Mouse (Mus musculus): ENCODE results near the gene Lgmn.

The Lgmn gene
- long read RNA-seq, experiment 1, transcript Lgmn-201 (14 exons, 1,990 nt), result major isoform, 158 of 181 reads
- long read RNA-seq, experiment 1, partial matches to known transcripts, result 14 of 181 reads
- long read RNA-seq, experiment 1, other reads (novel, unspliced or antisense), result 5 of 181 reads
- long read RNA-seq, experiment 2, transcript Lgmn-201 (14 exons, 1,990 nt), result major isoform, 139 of 165 reads
- long read RNA-seq, experiment 2, transcript Lgmn-202 (13 exons, 1,835 nt), result minor isoform, 5 of 165 reads
- long read RNA-seq, experiment 2, partial matches to known transcripts, result 14 of 165 reads
- long read RNA-seq, experiment 2, other reads (novel, unspliced or antisense), result 7 of 165 reads

- intact Hi-C loops (cut with DNase I), result no loop called here
These were observed at the start of gene Lgmn for GRCm38 (mm10) chr12:102439632-102440023. Lgmn (minus strand) TSS chr12:102439813.

GRCm38 (mm10) chr12:102484946-102485345 lies 45.3 kb upstream of the Lgmn start:
- intact Hi-C loops (cut with DNase I), result no loop called here

- intact Hi-C loops (cut with DNase I), result no loop called here
These were observed 40.9 kb upstream of the Lgmn start for GRCm38 (mm10) chr12:102480481-102480880.

GRCm38 (mm10) chr12:102474411-102474810 lies 34.8 kb upstream of the Lgmn start:
- intact Hi-C loops (cut with DNase I), result no loop called here

- intact Hi-C loops (cut with DNase I), result loop anchor here (10.0 kb wide), 1 partner anchor 484 kb away; no protein-coding TSS in a partner anchor
These were observed 29.5 kb upstream of the Lgmn start, which contains the start of gene Golga5 for GRCm38 (mm10) chr12:102468894-102469764. Golga5 (plus strand) TSS chr12:102469135.

- intact Hi-C loops (cut with DNase I), result loop anchor here (10.0 kb wide), 1 partner anchor 483 kb away; no protein-coding TSS in a partner anchor
These were observed 28.5 kb upstream of the Lgmn start for GRCm38 (mm10) chr12:102468136-102468535.

GRCm38 (mm10) chr12:102464650-102465049 lies 25.0 kb upstream of the Lgmn start:
- intact Hi-C loops (cut with DNase I), result loop anchor here (10.0 kb wide), 1 partner anchor 480 kb away; no protein-coding TSS in a partner anchor

GRCm38 (mm10) chr12:102461177-102461576 lies 21.6 kb upstream of the Lgmn start:
- intact Hi-C loops (cut with DNase I), result loop anchor here (10.0 kb wide), 1 partner anchor 476 kb away; no protein-coding TSS in a partner anchor

GRCm38 (mm10) chr12:102460014-102460413 lies 20.4 kb upstream of the Lgmn start:
- intact Hi-C loops (cut with DNase I), result loop anchor here (10.0 kb wide), 1 partner anchor 475 kb away; no protein-coding TSS in a partner anchor

GRCm38 (mm10) chr12:102456467-102457193 lies 17.0 kb upstream of the Lgmn start:
- intact Hi-C loops (cut with DNase I), result no loop called here

GRCm38 (mm10) chr12:102453581-102453980 lies 14.0 kb upstream of the Lgmn start:
- intact Hi-C loops (cut with DNase I), result no loop called here

GRCm38 (mm10) chr12:102451126-102451851 lies 11.7 kb upstream of the Lgmn start:
- intact Hi-C loops (cut with DNase I), result no loop called here

- intact Hi-C loops (cut with DNase I), result no loop called here
These were observed 10.8 kb upstream of the Lgmn start for GRCm38 (mm10) chr12:102450437-102450836.

- intact Hi-C loops (cut with DNase I), result no loop called here
These were observed 5.8 kb upstream of the Lgmn start for GRCm38 (mm10) chr12:102445436-102445835.

GRCm38 (mm10) chr12:102443676-102444075 lies 4.1 kb upstream of the Lgmn start:
- intact Hi-C loops (cut with DNase I), result no loop called here

GRCm38 (mm10) chr12:102442639-102443038 lies 3.0 kb upstream of the Lgmn start:
- intact Hi-C loops (cut with DNase I), result no loop called here

GRCm38 (mm10) chr12:102441141-102441540 lies 1.5 kb upstream of the Lgmn start:
- intact Hi-C loops (cut with DNase I), result no loop called here

GRCm38 (mm10) chr12:102440551-102440950 lies 938 bp upstream of the Lgmn start:
- intact Hi-C loops (cut with DNase I), result no loop called here

- intact Hi-C loops (cut with DNase I), result no loop called here
These were observed 506 bp downstream of the Lgmn start for GRCm38 (mm10) chr12:102438983-102439631.

- intact Hi-C loops (cut with DNase I), result no loop called here
These were observed 1.7 kb downstream of the Lgmn start for GRCm38 (mm10) chr12:102437952-102438351.
